Mouse (Mus musculus) lung, postnatal 4 days (tissue): ENCODE measurements around the gene Clec4e.
"Not testable (repeated sequence)": the region's sequence is repeated elsewhere in the genome, so short reads cannot be mapped to it uniquely, and the experiment has no call there.

Source experiments
- DNase-seq, 2 experiments: peaks; one replicate each; pipeline ENCODE4 v3.0.0; 2021

Gene Clec4e

DNA sequence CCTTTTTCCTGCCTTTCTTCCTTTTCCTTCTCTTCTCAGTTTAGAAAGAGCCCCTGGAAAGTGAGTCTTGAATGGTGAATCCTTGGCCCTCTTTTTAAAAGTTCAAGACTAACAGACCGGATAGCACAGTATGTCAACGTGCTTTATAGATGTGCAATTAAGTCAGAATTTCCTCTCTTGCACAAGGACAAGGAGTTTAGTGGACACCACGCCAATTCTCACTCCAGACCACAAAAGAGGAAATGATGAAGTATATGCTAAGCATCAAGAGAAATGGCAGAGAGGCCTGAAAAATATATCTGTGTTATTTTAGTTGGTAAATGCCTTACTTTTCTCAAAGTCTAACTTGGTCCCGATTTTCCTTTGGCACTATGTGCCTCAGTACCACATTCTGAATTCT, at the start of gene Clec4e:
TSS of gene Clec4e (minus strand) at position 118 of the 400 bp plus-strand sequence.
- DNase-seq: no peak

DNA sequence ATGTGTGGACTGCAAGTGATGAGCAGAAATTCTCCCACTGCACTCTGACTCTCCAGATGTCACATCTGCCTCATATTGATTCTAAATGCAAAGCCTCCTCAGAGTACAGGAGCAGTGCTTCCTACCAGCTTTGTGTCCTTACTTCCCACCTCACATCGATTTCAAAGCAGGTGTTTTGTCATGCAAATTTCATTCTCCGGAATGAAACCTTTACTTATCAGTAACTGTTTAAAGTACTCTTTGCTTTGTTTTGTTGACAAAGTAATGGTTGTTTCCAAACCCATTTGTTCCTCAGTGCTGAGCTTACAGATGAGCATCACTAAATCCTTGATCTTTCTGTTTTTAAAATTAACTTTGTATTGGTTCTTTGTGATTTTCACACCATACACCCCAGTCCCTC, 42.8 kb upstream of the Clec4e start:
- no peak for DNase-seq

DNA sequence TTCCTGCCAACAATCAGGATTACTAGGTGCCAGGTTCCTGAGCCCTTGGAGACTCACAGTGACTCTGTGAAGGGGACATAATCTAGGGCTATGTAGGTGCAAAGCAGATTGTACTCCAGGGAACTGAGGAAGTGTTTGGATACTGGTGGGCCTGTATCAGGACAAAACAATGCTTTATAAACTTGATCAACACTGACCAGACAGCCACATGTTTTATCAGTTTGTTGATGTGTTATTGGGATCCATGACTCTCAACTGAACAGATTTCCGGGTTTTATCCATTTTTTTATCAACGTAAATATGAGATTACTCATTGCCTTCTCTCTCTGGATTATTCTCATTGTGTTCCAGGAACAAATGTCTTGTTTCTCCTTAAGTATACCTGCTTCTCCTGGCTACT, 18.4 kb upstream of the Clec4e start, which contains the start of gene Vmn2r19:
TSS of gene Vmn2r19 (plus strand) at position 301 of the 400 bp plus-strand sequence.
- DNase-seq: no peak

DNA sequence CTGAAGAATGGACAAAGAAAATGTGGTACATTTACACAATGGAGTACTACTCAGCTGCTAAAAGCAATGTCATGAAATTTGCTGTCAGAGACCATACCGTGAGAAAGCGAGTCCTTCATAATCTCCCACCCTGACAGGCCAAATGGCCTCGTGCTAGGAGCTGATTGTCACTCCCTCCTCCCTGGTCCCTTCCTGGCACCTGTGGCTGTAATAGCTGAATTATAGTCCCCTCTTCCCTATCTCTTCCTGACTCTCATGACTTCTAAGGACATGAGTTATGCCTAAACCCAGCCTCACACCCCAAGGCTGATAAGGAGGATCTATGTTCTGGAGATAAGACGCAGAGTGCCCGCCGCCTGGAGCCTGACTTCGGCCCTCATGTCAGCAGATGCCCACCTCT, 16.6 kb upstream of the Clec4e start:
- not testable (repeated sequence) for DNase-seq

DNA sequence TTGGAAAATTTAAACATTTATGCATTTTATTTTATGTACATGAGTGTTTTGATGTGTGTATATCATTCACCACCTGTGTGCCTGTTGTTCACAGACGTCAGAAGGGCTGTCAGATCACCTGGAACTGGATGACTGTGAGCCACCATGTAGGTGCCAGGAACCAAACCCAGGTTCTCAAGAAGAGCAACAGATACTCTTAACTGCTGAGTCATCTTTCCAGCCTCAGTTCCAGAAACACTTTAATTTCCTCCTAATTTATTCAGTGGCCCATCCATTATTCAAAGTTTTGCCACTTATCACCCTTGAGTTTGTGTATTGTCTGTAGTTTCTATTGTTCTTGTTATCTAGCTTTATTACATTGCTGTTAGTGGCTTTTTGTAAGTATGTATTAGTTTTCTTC, 7.0 kb upstream of the Clec4e start:
- no peak for DNase-seq

DNA sequence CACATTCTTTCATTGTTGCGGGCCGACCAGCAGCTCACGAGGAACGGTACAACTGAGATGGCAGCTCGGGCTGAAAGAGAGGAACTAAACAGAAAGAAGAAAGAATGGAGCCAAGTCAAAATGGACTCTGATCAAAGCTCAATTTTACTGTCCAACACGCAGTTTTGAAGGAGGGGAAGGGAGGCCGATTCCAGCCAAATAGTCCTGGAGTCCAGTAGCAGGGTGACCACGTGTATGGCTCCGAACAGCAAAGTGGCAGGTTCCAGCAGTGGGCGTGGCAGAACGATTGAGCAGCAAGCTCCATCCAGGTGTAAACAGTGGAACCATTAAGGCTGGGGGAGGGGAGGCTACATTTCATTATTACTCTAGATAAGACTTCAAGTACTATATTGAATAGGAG, 3.8 kb upstream of the Clec4e start:
- DNase-seq: not testable (repeated sequence)

DNA sequence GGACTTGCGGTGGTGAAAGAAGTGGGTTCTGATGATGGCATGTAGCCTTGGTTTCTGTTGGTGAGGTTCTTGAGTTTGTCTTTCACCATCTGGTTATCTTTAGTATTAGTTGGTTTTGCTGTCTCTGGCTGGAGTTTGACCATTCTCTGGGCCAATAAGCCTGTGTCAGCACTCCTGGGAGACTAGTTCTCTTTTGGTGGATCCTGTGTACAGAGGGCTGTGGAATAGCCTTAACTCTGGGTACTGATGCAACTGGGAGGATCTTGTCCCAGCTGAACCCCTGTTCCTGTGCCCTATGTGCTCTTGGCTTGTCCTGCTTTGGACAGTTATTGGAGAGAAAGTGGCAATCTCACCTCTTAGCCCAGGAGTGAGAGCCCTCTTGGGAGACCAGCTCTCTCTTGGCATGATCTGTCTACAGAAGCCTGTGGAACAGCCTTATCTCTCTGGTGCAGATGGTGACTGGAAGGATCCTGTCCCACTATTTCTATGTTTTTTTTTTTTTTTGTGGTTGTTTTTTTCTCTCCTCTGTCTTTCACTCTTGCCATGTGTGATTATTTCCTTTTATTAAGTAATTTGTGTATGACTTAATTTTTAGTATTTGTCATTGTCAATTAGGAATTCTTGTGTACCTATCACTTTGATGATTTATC, 3.2 kb upstream of the Clec4e start:
- no peak for DNase-seq

DNA sequence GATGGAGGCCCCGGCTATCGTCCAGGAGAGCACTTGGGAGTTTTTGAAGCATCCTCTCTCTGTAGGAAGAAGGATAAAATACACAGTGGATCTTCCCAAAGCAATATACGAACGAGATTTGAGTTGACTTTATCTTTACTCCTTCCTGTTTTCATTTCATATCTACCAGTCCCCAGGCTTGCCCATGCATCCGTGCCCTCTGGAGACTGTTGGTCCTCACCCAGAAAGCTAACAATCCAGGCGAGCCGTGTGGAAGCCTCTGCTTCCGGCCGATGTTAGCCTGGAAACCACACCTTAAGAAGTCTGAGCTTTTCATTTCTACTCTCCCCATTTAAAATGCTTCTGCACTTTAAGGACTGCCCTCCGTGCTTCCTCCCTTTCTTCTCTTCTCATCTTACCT, 739 bp downstream of the Clec4e start:
- no peak for DNase-seq

DNA sequence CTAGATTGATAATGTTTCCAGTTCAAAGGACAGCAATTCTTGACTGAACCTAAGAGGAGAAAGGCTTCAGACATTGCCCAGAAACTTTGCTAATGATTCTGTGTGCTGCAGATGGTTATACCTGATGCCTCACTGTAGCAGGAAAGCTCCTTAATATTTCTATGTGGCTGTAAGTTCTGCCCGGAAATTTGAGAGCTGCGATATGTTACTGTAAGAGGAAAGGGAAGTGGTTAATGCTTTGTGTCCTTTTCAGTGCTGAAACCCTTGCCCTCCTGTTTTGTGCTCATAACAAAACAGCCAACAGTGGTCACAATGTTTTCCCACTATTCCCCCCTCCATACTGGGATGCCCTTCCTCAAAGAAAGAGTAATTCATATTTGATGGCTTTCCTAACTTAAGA, 3.4 kb downstream of the Clec4e start:
- no peak for DNase-seq

DNA sequence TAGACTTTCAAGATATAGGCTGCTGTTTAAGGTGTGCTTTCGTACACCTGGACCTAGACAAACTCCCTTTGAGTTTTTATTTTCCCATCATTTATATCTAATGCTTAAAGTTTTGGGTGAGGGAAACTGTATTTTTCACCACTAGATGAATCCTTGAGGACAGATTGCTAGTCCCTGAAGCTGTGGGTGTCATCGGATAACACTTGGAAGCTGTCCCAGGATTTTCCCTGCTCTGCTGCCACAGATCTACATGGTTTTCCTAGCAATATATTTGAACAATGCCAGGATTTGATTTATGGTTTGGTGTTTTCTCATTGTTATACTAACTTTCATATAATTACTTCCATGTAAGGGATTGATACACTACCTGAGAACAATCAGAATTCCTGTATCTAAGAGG, 10.2 kb downstream of the Clec4e start:
- no peak for DNase-seq

DNA sequence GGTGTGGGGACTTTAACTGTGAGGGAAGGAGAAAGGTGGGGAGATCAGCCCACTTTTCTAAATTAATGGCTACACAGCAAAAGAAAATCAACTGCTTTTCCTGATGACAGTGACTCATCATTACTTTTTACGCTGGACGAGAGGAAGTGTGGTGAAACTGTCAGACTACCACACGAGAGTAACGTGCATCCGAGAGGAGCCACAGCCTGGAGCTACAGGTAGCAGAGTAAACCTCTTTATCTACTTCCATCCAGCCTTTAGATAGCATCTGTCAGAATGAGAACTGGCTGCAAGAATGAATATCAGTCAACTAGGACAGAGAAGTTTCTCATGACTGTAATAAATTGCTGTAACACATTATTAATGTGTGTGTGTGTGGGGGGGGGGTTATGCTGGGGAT, 22.7 kb downstream of the Clec4e start:
- DNase-seq: no peak

DNA sequence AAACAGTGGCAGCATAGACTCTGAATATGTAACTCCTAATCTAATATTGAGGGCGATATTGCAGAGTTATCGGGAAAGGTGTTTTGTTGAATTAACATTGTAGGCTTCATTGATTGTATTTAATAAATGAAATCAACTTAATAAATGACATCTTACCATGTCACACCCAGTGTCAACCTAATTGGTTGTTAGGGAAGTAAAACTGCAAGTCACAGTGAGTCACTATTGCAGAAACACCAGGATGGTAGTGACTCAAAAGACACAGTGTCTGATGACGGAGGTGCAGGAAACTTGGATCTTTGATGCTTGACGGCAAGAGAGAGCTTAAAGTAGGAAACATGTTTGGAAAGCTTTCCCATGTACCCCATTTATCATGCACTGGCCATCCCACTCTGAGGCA, 23.9 kb downstream of the Clec4e start:
- DNase-seq: peak in 1 of 2 experiments; percentile 7

DNA sequence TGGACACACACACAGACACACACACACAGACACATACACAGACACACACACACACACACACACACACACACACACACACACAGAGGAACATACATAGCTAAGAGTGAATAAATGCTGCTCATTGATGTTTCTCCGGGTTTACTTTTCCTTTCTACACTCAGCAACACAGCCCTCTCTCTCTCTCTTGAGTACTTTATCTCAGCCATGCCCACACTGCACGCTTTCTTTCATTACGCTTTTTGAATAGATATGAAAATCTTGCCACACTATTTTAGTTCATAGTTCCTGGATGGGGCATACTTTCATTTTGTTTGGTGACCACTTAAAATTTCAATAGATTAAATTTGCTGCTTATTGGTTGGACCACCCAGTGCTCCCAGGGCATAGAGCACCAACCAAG, 25.5 kb downstream of the Clec4e start:
- no peak for DNase-seq

DNA sequence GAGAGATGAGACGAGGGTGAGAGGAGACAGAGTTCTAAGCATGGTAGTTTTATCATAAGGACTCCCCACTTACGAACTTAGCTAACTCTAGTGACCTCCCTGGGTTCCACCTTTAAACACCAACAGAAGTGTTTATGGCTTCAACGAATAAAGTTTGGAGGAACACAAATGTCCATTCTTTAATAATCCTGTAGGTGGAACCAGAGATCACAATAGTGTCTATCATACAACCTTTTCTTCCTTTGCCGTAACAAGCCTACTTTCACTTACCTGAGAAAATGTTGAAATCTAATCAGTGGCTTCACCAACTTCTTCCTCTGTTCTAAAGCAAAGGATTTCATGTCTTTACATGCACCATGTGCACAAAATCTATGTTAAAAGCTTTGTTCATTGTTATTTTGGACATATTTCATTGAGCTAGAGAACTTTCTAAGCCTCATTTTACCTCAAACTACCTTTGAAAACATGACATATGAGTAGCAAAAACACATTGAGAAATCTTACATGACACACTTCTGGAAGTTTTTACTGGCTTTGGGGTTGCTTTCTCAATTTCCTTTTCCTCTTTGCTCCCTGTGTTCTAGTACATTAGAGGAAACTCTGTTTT, 28.0 kb downstream of the Clec4e start, which contains the start of gene Clec4d:
TSS of gene Clec4d (plus strand) at position 557 of the 607 bp plus-strand sequence.
- no peak for DNase-seq

DNA sequence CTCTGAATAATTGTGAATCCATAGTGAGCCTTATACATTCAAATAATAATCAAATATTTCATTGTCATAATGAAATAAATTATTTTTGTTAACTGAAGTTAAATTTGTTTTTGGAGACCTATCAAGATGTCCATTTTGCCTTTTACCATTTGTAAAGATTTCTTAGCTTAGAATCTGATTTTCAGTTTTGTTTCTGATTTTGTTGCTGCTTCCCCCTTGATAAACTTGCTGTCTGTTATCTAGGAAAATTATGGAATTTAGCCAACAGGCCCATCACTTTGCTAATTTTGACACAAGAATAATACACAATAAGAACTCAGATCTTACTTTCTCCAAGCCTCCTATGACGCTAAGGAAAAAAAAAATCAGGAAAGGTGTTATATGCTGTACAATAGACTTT, 28.8 kb downstream of the Clec4e start:
- no peak for DNase-seq

DNA sequence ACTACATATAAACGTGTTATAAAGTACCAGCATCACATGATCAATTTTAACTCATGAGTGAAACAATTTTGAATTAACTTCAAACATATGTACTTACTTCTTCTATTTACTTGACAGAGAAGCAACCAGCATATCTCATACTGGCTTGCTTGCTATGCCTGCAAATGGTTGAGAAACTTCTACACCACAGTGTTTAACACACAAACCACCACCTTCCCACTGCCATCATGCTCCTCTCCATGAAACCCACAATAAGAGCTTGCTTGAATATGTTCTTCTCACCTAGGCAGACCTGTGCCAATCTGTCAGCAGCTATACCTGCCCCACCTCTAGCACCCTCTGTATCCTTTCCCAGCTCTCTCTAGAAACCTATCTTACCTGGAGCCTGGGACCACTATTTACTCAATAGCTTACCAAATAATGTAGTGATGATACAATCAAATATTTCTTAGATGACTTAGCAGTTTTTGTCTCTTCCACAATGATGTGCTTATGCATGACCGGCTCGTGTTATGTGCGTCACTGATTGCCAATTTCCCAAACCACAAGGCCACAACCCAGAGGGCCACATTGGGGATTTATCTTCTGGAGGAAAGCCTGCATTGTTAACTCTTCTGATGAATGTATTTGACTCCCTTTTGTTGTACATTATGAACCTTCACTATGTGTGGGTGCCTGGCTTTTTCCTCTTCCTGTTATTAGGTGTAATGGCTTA, 29.6 kb downstream of the Clec4e start:
- DNase-seq: peak in 1 of 2 experiments; percentile 7

DNA sequence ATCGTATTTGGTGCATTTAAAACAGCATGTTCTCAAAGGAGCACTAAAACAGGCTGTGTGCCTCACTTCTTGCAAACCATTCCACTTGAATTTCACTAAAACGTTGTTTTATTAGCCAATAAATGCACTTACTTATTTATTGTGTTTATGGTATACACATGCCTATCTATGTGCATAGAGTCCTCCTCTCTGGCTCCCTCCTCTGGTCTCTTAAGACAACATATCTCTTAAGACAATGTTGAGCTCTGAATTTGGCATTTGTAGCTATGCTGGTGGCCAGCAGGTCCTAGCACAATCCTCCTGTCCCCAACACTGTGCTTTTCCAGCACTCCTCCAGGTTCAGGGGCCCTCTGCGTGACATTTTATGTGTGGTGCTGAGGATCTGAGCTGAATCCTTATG, 30.7 kb downstream of the Clec4e start:
- DNase-seq: no peak

DNA sequence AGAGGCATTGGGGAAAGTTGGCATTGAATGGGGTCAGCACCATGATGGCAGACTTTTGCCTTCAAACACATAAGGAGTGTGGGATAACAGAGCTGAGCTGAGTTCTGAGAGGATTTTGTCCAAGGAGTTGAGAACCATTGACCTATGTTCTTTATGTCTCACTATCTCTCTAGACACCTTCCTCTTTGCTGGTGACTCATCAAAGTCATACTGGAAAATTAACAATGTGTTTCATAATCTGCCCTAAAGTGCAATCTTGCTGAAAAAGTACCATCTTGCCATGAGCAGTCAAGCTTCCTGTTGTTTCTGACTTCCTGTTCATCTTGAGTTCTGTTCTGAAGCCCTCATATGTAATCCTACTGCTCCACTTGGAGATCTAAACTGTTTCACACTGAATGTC, 36.9 kb downstream of the Clec4e start:
- no peak for DNase-seq

DNA sequence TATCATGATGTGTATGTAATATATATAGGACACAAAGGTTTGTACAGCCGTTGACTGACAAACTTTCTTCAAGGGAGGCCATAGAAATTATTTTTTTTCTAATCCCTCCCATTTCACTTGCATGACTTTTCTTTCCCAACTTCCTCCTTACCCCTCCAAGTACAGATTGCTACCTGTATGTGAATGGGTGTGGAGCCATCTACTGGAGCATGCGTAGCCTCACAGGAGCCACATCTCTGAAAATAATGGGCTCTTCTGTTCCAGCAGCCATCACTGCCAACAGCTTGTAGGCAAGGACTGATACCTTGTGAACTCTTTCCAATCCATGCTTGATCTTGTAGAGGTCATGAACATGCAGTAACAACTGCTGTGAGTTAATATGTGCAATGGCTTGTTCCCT, 40.8 kb downstream of the Clec4e start:
- not testable (repeated sequence) for DNase-seq

DNA sequence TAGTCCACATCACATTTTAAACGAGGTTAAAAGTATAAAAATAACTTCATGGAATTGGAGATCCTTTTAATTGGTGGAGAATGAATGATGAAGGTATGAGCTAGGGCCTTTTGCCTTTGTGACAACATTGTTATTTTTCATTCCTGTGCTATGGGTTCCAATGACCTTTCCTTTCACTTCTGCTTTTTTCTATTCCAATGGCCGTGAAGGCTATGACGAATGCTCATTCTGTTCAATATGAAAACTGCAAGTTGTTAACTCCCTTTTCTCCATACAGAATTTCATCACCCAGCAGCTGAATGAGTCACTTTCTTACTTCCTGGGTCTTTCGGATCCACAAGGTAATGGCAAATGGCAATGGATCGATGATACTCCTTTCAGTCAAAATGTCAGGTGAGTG, 45.5 kb downstream of the Clec4e start:
- no peak for DNase-seq

DNA sequence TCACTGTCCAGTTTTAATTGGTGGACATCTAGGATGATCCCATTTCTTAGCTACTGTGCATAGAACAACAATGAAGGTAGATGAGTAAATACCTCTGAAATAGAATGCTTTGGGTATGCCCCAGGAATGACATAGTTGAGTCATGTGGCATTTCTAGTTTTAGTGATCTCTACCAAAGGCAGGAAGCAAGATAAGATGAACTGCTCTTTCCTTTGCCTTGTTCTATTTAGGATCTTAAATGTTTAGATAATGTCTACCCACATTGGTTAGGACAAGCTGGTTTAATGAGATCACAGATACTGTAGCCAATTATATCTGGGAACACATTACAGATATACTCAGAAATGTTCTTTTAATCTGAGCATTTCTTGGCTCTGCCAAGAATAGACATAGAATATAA, 52.1 kb downstream of the Clec4e start:
- DNase-seq: no peak
